Mouse (Mus musculus) frontal cortex, adult 2 months (tissue): ENCODE data around the gene Gprc5c. TPM values are rescaled to one million over a fixed set of nuclear protein-coding genes. Genes with fewer than 3 reads are reported as not detected.

Experiments used
- DNase-seq, 2 experiments: peaks; one replicate each; pipeline ENCODE4 v3.0.0; 2022; ENCODE audit warnings: low spot score in 1 of 2; ENCODE audit errors: extremely low spot score in 1 of 2
- polyA plus RNA-seq: library from polyadenylated mRNA; depleted of rRNA; stranded (reverse); fragments of >200 nt; gene quantifications from 2 replicates; pipeline ENCODE4 v1.2.3, GENCODE M21; 2012

Gene Gprc5c
- polyA plus RNA-seq, 1 experiment: 4.7 TPM

GRCm38 (mm10) chr11:114866486-114867360, 15.8 kb downstream of the Gprc5c start:
- no peak for DNase-seq

- no peak for DNase-seq
Measured at GRCm38 (mm10) chr11:114867361-114868235, 16.6 kb downstream of the Gprc5c start.

- no peak for DNase-seq
Measured at GRCm38 (mm10) chr11:114868280-114868679, 17.3 kb downstream of the Gprc5c start.

GRCm38 (mm10) chr11:114869787-114870186, 18.8 kb downstream of the Gprc5c start:
- no peak for DNase-seq

GRCm38 (mm10) chr11:114871540-114871939, 20.6 kb downstream of the Gprc5c start:
- no peak for DNase-seq

GRCm38 (mm10) chr11:114873022-114873817, 22.3 kb downstream of the Gprc5c start:
- no peak for DNase-seq

- no peak for DNase-seq
Measured at GRCm38 (mm10) chr11:114874226-114875145, 23.5 kb downstream of the Gprc5c start.

GRCm38 (mm10) chr11:114875301-114875801, 24.4 kb downstream of the Gprc5c start:
- peak in 1 of 2 experiments; percentile 10 for DNase-seq

GRCm38 (mm10) chr11:114876176-114876575, 25.2 kb downstream of the Gprc5c start:
- no peak for DNase-seq

GRCm38 (mm10) chr11:114876621-114877020, 25.7 kb downstream of the Gprc5c start:
- DNase-seq: no peak

- peak; percentile 18 to 68 for DNase-seq
Measured at GRCm38 (mm10) chr11:114877145-114877544, 26.2 kb downstream of the Gprc5c start.

- no peak for DNase-seq
Measured at GRCm38 (mm10) chr11:114879666-114880065, 28.7 kb downstream of the Gprc5c start.

GRCm38 (mm10) chr11:114880185-114880584, 29.2 kb downstream of the Gprc5c start:
- no peak for DNase-seq

GRCm38 (mm10) chr11:114880589-114880988, 29.6 kb downstream of the Gprc5c start:
- peak in 1 of 2 experiments; percentile 62 for DNase-seq

- DNase-seq: no peak
Measured at GRCm38 (mm10) chr11:114883251-114883789, 32.4 kb downstream of the Gprc5c start.

GRCm38 (mm10) chr11:114884380-114885100, 33.6 kb downstream of the Gprc5c start:
- DNase-seq: no peak

- DNase-seq: no peak
Measured at GRCm38 (mm10) chr11:114889991-114890518, 39.1 kb downstream of the Gprc5c start, which contains the start of gene Cd300a. TSS of gene Cd300a (plus strand) at chr11:114890041.

- DNase-seq: no peak
Measured at GRCm38 (mm10) chr11:114890542-114890941, 39.6 kb downstream of the Gprc5c start.
